Mouse (Mus musculus): ENCODE data around the gene Tbpl1. TPM values are rescaled to one million over a fixed set of nuclear protein-coding genes. Genes with fewer than 3 reads are reported as not detected.

Tbpl1 gene
- total RNA-seq (2015; ENCODE audit: low replicate concordance): 18.7 and 20.5 TPM in 2 replicates
- 16.3 and 21.1 TPM in 2 replicates for total RNA-seq (2017; ENCODE audit: low replicate concordance)

DNA sequence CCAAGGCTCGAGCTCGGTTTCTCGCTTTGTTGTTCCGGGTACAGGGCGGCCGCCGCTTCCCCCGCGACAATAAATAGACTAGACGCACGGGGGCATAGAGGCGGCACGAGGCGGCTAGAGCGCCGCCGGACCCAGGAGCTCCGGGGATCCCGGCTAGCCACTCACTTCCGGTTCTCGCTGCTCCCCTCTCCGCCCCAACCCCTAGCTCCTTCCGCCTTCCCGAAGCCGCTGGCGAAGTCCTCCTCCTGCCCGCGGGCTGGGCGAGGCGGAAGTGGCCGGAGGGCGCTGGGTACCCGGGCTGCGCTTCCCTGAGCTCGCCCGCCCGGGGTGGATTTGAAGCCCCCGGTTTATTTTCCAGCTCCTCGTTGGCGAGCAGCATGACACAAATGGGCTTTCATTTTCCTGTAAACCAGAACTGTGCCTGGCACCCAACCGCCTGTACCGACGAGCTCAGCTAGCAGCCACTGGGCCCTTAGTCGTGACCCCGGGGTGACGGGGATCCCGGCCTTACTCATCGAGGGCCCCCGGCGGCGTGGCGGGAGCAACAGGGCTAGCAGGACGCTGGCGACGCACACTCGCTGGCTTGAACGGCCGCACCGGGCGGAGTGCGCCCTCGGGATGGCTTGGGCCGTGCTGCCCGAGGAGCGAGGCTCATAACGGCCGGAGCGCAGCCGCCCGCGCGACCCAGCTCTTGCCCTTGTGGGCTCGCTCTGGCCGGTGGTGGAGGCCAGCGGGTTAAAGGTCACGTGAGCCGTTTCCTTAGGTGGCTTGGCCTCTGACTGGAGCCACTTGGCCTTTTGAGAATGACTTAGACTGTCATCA, at the start of gene Tbpl1:
TSS of gene Tbpl1 (minus strand) at position 667 of the 822 bp plus-strand sequence.
- peak; percentile 97 for ATAC-seq (replicated peaks; ENCODE audit: low FRiP score, poor library complexity, severe bottlenecking)

DNA sequence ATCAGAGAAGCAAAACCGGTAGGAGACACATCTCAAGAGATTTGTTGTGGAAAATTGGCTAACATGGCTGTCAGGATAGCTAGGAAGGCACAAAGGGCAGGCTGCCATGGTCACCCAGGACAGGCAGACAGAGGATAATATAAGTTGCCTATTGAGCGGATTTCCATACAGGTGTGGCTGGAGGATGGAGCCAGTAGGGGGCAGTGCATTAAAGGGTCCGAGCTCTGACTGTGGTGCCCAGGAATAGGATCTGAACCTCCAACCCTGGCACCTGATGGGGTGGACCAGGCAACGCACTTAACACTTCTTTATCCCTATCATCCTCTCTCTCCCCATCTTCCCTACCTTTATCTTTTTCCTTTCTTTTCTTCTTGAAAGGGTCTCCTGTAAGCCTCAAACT, 49.7 kb upstream of the Tbpl1 start:
- ATAC-seq (replicated peaks; ENCODE audit: low FRiP score, poor library complexity, severe bottlenecking): no peak

DNA sequence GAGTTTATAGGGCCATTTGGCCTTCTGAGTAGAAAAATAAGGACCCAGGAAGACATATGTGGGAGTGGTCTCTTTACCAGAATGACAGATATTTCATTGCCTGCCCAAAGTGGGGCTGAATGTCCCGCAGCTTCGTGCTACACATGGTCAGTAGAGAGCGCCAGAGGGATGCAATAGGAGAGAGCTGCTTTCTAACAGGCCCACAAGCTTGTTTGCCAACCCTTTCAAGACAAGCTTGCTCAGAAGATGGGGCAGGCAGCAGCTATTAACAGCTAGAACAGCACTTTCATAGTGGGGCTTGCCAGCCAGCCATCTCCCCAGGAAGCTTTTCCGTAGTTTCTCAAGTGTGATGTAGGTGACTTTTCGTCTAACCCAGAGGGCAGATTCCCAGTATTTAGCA, 46.2 kb upstream of the Tbpl1 start:
- no peak for ATAC-seq (replicated peaks; ENCODE audit: low FRiP score, poor library complexity, severe bottlenecking)

DNA sequence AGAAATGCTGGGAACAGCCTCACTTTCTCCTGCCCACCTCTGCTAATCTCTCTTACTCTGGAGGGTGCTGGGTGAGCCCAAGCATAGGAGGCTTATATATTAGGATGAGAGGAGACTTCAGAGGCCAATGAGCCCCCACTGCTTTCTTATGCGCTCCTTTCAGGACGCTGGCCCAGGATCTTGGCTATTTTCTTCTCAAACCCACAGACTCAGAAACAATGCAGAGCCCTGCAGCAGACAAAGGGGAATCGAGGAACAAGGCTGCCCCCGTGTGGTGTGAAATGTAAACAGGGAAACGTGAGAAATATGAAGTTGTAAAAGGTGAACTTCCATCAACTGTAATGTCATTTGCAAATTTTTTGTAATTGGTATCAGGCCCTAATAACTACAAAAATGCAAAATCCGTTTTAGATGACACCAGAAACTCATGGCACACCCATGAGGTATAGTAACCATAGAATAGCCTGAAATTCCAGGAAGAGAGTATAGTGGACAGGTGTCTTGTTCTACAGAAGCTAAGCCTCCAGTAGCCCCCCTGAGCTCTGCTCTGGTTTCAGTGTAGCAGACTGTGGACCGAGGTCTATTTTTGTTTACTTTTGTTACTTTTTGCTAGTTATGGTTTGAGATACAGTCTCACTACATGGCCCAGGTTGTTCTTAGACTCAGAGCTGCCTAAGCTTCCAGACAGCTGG, 44.4 kb upstream of the Tbpl1 start:
- ATAC-seq (replicated peaks; ENCODE audit: low FRiP score, poor library complexity, severe bottlenecking): no peak

DNA sequence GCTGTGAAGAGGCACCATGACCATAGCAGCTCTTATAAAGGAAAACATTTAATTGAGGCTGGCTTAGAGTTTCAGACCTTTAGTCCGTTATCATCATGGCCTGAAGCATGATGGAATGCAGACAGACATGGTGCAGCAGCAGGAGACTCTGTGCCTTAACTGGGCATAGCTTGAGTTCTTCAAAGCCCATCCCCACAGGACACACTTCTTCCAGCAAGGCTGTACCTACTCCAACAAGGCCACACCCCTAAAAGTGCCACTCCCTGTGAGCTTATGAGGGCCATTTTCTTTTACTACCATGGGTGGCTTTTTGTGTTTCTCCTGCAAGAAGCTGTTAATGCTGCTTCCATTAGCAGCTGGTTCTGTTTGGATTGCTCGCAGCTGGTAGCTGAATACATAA, 43.7 kb upstream of the Tbpl1 start:
- no peak for ATAC-seq (replicated peaks; ENCODE audit: low FRiP score, poor library complexity, severe bottlenecking)

DNA sequence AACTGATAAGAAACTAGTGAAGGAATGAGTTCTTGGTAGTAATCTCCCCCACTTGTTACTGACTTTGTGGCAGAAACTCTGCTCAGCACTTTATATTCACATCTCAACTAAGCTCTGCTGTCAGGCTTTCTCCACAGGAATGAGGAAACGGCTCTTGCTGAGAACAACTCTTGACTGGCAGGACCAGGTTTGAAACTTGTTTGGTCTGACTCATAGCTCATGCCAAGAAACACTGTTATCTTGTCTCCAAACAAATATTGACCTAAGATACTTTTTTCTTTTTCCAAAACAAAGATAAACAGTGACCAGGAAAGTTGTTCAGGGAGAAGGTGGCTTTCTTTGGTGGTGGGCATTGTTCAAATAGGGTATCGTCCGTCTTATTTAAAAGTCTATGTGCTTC, 42.9 kb upstream of the Tbpl1 start:
- no peak for ATAC-seq (replicated peaks; ENCODE audit: low FRiP score, poor library complexity, severe bottlenecking)

DNA sequence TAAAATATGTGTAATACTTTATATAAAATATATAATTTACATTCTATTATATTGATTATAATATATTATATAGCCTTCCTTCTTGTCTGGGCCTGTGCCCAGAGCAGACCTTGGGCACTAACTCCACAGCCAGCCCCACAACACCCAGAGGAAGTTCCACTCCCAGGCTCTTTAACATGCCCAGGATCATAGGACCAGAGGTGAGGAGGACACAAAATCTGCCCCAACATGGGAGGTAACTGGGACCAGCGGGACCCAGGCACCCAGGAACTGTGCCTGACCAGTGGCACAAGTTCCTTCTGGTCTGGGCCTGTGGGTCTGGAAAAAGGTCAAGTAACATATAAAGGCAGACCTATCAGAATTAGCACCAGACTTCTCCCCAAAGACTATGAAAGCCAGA, 22.5 kb upstream of the Tbpl1 start:
- no peak for ATAC-seq (replicated peaks; ENCODE audit: low FRiP score, poor library complexity, severe bottlenecking)

DNA sequence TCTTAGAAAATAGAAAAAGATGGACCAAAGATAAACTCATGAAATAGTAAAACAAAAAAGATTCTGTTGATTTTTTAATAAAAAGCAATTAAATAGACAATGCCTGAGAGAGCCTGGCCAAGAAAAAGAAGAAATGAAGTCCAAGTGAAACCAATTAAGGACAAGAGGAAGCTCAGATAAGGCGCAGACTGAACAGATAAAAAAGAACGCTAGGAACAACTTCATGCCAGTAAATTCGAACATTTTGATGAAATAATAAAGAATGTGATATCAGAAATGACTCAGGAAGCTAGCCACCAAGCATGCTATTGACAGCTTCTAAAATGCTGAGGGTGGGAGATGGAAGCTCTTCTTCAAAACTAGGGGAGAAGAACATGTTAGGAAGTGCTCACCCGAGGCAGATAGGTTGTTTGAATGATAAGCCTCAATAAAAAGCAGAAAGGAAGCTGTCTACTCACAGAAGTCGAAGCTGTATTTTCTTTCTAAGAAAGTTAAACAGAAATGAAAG, 19.5 kb upstream of the Tbpl1 start:
- ATAC-seq (replicated peaks; ENCODE audit: low FRiP score, poor library complexity, severe bottlenecking): no peak

DNA sequence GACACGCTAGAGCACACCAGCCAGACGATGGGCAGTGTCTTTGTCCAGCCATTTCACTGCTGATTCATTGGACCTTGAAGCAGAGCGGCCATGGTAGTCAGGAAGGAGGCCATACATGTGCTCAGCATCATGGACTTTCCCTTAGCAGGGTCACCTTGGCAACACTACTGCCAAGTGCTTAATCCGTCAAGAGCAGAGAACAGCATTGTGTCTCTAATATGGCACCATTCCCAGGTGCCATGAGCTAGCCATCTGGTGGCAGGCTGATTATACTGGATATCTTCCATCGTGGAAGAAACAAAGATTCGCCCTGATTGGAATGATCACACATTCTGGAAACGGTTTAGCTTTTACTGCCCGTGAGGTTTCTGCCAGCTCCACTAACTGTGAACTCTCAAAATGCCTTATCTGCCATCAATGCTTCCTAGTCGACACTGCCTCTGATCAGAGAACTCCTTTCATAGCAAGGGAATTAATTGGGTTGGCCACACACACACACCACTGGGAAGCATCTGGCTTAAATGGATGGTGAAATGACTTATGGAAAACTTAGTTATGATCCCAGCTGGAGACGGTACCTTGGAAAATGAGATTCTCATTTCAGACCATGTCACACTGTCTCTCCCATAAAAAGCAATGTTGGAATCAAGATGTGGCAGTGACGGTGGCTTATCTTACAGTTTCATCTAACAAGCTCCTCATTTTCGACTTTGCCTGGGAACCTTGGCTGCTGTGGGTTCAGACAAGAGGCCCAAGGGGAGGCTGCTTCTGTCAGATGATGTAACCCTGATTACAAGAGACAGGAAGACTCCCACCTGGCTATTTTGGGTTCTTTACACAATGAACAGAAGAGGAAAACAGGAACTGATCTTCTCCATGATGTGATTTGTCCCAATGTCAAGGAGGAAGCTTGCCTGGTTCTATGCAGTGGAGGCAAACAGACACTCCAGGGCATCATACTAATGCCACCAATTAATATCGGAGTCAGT, 14.9 kb upstream of the Tbpl1 start:
- ATAC-seq (replicated peaks; ENCODE audit: low FRiP score, poor library complexity, severe bottlenecking): no peak

DNA sequence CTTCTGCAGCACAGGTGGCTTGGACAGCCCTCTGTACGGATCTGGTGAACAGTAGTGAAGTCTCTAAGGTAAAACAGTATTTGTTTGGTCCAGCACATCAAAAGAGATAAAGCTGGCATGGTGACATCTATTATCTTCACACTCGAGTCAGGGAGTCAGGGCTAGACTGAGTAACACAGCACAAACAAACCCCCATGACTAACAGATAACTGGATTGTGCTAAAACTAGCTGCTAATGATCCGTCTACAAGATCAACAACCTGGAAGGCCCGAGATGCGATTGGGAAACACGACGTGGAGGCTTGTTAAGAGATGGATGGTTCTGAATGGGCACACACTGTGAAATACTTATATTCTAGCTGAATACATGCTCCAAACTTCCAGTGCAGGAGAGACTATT, 14.2 kb upstream of the Tbpl1 start:
- ATAC-seq (replicated peaks; ENCODE audit: low FRiP score, poor library complexity, severe bottlenecking): no peak

DNA sequence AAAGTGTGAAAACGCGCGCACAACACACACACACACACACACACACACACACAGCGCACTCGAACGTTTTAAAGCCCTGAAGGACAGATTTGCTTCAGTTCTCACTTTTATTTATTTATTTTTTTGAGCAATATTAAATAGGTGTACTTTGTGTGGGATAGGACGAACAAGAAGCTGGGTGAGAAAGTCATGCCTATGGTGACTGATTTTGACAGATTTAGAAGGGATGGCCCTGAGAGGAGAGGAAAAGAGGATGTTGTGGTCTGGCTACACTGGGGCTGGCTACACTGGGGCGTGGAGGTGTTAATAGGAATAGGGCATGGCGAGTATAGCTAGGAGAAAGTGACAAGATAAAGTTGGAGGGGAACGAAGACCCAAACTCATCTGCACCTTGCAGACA, 443 bp upstream of the Tbpl1 start:
- ATAC-seq (replicated peaks; ENCODE audit: low FRiP score, poor library complexity, severe bottlenecking): no peak

DNA sequence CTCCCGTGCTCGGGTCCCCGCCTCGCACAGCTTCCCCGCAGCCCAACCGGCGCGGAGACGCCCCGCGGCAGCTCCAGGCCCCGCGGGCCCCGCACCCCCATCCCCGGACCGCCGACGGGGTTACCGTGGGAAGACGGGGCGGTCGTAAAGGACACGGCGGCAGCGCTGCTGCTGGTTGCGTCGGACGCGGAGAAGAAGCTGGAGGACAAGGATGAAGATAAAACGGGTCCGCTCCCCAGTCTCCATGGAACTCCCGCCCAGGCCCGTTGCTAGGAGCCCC, 806 bp downstream of the Tbpl1 start:
- peak; percentile 46 for ATAC-seq (replicated peaks; ENCODE audit: low FRiP score, poor library complexity, severe bottlenecking)

DNA sequence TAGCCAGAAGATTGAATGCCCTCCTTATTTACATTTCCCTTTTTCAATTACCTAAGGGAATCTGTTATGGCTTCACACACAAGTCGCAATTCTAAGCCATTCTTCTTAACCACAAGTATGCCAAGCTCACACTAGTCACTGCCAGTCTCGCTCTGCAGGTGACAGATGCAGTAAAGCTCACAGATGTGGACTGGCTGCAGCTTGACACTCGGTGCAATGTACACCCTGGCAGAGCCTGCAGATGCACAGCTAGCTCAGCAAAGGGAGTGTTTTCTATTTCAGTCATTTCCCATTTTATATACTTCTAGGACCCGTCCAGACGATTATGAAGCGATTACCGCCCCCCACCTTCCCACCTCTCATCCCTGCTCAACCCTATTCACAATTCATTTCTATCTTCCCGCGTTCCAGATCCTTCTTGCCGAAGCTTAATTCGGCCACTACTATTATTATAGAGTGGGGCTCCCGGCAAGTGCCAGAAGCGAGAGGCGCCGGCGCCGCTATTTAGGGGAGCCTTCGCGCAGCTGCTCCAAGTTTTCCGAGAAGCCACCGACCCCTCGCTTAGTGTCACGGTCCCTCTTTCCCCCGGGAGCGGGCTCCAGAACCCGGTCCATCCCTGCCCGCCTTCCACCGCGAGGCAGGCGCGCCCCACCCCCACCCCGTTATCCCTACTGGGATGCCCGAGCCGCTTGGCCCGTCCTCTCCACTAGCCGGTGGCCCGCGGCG, 1.3 kb downstream of the Tbpl1 start:
- ATAC-seq (replicated peaks; ENCODE audit: low FRiP score, poor library complexity, severe bottlenecking): peak; percentile 60

DNA sequence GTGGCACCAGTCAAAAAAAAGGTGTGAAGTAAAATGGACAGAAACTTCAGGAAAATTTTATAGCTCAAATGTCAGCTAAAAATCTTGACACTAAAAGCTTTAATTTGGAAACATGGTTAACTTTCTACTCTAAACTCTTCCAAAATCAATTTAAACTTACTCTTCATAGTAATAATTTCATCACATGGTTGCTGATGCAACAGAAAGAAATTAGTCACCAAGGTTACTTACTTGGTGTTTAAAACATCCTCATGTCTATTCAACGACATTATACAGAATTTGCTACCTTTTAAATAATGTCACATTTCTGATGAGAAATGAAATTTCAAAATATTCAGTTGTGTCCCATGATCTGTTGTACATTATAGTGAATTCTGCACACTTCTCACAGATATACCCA, 3.5 kb downstream of the Tbpl1 start:
- no peak for ATAC-seq (replicated peaks; ENCODE audit: low FRiP score, poor library complexity, severe bottlenecking)

DNA sequence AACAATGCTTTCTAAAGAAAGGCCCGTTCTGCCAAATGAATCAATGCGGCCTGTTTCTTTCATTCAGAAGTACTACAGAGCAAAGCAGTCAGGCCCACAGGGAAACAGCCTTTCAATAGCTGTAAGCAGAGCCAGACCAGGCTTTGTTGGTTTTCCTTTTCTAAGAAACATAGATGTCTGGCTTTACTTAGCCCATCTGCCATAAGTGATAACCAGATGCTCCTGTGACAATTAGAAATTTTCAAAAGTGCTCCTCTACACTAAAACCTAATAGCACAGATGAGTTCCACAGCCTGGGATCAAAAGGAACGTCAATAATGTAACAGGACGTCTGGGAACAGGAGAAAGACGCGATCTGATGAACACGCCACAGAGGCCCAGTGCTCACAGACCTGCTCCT, 5.4 kb downstream of the Tbpl1 start:
- no peak for ATAC-seq (replicated peaks; ENCODE audit: low FRiP score, poor library complexity, severe bottlenecking)

DNA sequence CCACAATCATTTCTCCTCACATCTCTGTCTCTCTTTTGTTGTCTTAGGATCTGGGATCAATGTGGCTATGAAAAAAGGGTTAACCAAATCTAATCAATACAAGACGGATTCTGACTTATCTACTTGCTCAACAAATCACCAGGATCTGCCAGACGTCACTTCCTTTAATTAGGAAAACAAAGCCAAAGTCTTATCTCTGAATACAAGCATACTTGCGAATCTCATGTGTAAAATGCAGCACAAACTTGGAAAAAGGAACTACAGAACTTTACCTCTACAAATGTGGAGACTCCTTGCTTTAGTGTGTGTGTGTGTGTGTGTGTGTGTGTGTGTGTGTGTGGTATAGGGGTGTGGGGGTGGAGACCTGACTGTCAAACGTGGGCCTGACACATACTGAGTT, 6.6 kb downstream of the Tbpl1 start:
- ATAC-seq (replicated peaks; ENCODE audit: low FRiP score, poor library complexity, severe bottlenecking): no peak

DNA sequence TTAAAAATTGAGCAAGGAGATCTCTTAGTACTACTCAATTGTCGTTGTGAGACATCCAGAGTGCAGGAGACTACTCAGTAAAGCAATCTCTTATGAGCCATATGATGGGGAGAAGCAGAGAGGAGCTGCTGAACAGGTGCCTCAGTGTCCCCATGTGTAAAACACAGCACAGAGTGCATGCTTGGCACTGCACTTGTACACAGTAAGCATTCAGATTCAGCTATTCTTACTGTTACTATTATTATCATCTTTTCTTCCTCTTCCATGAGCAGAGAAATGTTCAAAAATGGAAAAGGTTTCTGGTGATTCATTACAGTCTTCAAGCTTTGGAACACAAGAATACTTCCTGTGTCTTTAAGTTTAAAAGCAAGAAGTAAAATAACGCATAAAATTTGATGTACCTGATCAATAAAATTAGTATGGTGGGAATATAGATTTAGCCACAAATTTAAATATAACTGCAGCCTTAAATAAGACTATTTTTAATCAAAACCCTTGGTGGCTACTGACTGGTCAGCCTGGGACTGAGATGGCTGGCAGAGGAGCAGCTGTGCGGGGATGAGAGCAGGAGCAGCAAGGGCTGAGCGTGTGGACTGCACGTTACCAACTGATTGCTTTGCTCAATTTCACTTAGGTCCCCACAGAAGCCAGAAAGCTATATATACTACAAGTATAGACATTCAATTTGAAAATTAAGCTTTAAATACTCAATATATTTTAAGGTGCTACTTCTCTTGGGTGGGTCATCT, 10.8 kb downstream of the Tbpl1 start:
- ATAC-seq (replicated peaks; ENCODE audit: low FRiP score, poor library complexity, severe bottlenecking): no peak

DNA sequence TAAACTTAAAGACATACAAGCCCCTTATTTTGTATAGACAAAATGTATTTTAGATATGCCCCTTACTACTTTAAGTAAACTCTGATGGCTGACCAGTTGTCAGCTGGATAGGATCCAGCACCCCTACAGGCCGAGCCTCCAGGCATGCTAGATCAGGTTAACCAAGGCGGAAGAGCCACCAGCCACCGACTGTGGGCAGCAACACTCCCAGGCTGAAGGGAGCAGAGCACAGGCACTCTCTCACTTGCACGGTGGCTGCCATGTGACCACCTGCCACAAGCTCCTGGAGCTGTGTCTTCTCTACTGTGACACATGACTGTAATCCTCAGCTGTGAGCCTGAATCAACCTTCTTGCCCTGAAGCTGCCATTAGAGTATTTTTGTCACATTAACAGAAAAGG, 13.3 kb downstream of the Tbpl1 start:
- no peak for ATAC-seq (replicated peaks; ENCODE audit: low FRiP score, poor library complexity, severe bottlenecking)

DNA sequence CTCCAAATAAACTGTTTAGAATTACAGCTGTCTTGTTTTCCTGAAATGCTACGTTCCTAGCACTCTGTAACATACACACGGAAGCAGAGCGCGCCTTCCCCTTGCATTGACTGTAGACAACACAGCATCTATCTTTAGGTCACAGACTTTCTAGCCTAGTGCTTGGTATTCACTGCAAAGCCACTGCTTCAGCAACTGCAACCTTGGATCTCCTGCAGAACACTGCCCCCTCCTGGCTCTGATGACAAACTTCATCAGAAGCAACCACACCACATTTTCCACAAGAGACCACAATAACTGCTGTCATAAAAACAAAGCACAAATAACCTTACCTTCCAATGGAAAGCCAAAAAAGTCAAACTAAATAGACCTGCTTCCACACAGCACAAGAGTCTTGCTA, 17.2 kb downstream of the Tbpl1 start:
- no peak for ATAC-seq (replicated peaks; ENCODE audit: low FRiP score, poor library complexity, severe bottlenecking)
